Mouse (Mus musculus): ENCODE data around the gene Olfr479. TPM values are rescaled to one million over a fixed set of nuclear protein-coding genes. Genes with fewer than 3 reads are reported as not detected.
"Not testable (repeated sequence)": the region's sequence is repeated elsewhere in the genome, so short reads cannot be mapped to it uniquely, and the experiment has no call there.

The Olfr479 gene
- polyA plus RNA-seq (2015; fragmentation: Nextera tagmentation; extraction: Ambion mirVana), result not detected in 2 replicates

DNA sequence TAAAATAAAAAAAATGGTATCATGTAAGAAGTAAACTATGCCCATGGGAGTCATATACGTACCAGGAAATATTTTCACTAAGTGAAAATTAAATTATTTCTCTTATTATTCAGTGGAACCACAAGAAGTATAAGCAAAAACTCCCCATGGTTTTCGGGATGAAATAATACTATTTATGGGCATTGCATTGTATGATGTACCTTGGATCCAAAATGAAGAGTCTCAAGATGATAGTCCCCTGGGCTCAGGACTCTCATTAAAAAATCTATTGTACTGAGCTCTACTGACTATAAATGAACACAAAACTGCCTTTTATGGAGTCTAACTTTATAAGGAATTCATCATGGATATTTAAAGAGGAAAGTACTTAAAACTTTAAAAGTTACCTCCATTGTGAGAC is at the start of gene Olfr479:
Gene Olfr479 (plus strand): TSS at position 301 of the 400 bp plus-strand sequence.
- WGBS, result 90% methylated on average over 2 of the region's 2 CpGs
- ATAC-seq (replicated peaks), result no peak
- Histone ChIP-seq H3K9ac (replicated peaks) (no peak within 1 kb of the TSS), H3K4me2 (replicated peaks) (no peak within 1 kb of the TSS), H3K4me3 (no peak within 1 kb of the TSS), H3K27ac (replicated peaks) (no peak within 1 kb of the TSS), H3K9me3 (no peaks in the 10 kb centered on the region), H3K36me3 (no peaks in the 10 kb centered on the region), H3K4me1 (no peaks in the 10 kb centered on the region), H3K27me3 (no peaks in the 10 kb centered on the region)

- not testable (repeated sequence) for H3K27ac ChIP-seq (replicated peaks); H3K4me2 ChIP-seq (replicated peaks); H3K36me3 ChIP-seq; H3K27me3 ChIP-seq; H3K4me3 ChIP-seq; H3K4me1 ChIP-seq; ATAC-seq (replicated peaks); H3K9ac ChIP-seq (replicated peaks); H3K9me3 ChIP-seq
These were observed 36.2 kb upstream of the Olfr479 start for GRCm38 (mm10) chr7:108014256-108014655.

DNA sequence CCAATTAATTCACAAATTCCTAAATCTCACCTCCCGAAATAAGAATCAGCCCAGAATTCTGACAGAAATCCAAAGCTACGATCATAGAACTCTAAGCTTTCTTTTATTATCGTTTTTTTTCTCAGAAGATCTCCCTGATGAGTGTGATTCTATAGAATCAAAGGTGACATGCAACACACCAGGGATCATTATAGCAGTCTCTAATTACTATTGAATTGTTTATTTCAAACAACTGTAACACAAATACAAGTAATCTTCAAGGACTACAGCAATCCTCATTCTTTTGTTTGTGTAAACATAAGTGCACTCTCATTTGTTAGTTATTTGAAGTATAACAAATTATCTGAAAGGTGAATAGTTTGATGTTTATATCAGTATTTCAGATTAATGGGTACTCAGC is 16.6 kb upstream of the Olfr479 start, which contains the start of gene Olfr478:
Gene Olfr478 (minus strand): TSS at position 101 of the 400 bp plus-strand sequence.
- ATAC-seq (replicated peaks), result no peak
- Histone ChIP-seq H3K27ac (replicated peaks) (no peak within 1 kb of the TSS), H3K36me3 (no peaks in the 10 kb centered on the region), H3K4me3 (no peak within 1 kb of the TSS), H3K4me1 (no peaks in the 10 kb centered on the region), H3K9ac (replicated peaks) (no peak within 1 kb of the TSS), H3K4me2 (replicated peaks) (no peak within 1 kb of the TSS), H3K9me3 (no peaks in the 10 kb centered on the region), H3K27me3 (no peaks in the 10 kb centered on the region)
- WGBS, result 81% methylated on average over 3 of the region's 3 CpGs

- no peak within 1 kb of the TSS for H3K4me3 ChIP-seq
- no peaks in the 10 kb centered on the region for H3K36me3 ChIP-seq
- no peaks in the 10 kb centered on the region for H3K9me3 ChIP-seq
- H3K4me2 ChIP-seq (replicated peaks), result no peak within 1 kb of the TSS
- 90% methylated on average over 1 of the region's 1 CpGs for WGBS
- H3K27me3 ChIP-seq, result no peaks in the 10 kb centered on the region
- no peak for ATAC-seq (replicated peaks)
- no peak within 1 kb of the TSS for H3K9ac ChIP-seq (replicated peaks)
- H3K27ac ChIP-seq (replicated peaks), result no peak within 1 kb of the TSS
- no peaks in the 10 kb centered on the region for H3K4me1 ChIP-seq
These were observed 16.8 kb downstream of the Olfr479 start, which contains the start of gene Olfr480 for GRCm38 (mm10) chr7:108067246-108067645. Gene Olfr480 (minus strand): TSS chr7:108067346.

- H3K4me1 ChIP-seq, result no peaks in the 10 kb centered on the region
- no peak for ATAC-seq (replicated peaks)
These were observed 29.1 kb downstream of the Olfr479 start, which contains the start of gene Olfr481 for GRCm38 (mm10) chr7:108079555-108079954. Gene Olfr481 (plus strand): TSS chr7:108079855.

GRCm38 (mm10) chr7:108097486-108097885 is 47.0 kb downstream of the Olfr479 start, which contains the start of gene Olfr482:
Gene Olfr482 (minus strand): TSS chr7:108097586.
- Histone ChIP-seq H3K4me1 (no peaks in the 10 kb centered on the region), H3K4me3 (no peak within 1 kb of the TSS), H3K4me2 (replicated peaks) (no peak within 1 kb of the TSS), H3K27ac (replicated peaks) (no peak within 1 kb of the TSS), H3K27me3 (no peaks in the 10 kb centered on the region), H3K9me3 (no peaks in the 10 kb centered on the region), H3K9ac (replicated peaks) (no peak within 1 kb of the TSS), H3K36me3 (no peaks in the 10 kb centered on the region)
- 93% methylated on average over 1 of the region's 1 CpGs for WGBS
- ATAC-seq (replicated peaks), result no peak

More at GRCm38 (mm10) chr7:108079555-108079954, 29.1 kb downstream of the Olfr479 start, which contains the start of gene Olfr481:
- Histone ChIP-seq H3K9me3 (no peaks in the 10 kb centered on the region), H3K27ac (replicated peaks) (no peak within 1 kb of the TSS), H3K4me3 (no peak within 1 kb of the TSS), H3K36me3 (no peaks in the 10 kb centered on the region), H3K27me3 (no peaks in the 10 kb centered on the region), H3K9ac (replicated peaks) (no peak within 1 kb of the TSS), H3K4me2 (replicated peaks) (no peak within 1 kb of the TSS)

GRCm38 (mm10) chr7:108100549-108100948 is 50.1 kb downstream of the Olfr479 start, which contains the start of gene Olfr483:
Gene Olfr483 (plus strand): TSS chr7:108100849.
- Histone ChIP-seq H3K36me3 (no peaks in the 10 kb centered on the region), H3K4me2 (replicated peaks) (no peak within 1 kb of the TSS), H3K9ac (replicated peaks) (no peak within 1 kb of the TSS), H3K9me3 (no peaks in the 10 kb centered on the region), H3K27ac (replicated peaks) (no peak within 1 kb of the TSS), H3K27me3 (no peaks in the 10 kb centered on the region), H3K4me3 (no peak within 1 kb of the TSS), H3K4me1 (no peaks in the 10 kb centered on the region)
- ATAC-seq (replicated peaks), result no peak
- 83% methylated on average over 1 of the region's 1 CpGs for WGBS

Other genes starting within 250 kb of the Olfr479 start
- gene Ovch2, start 249.5 kb upstream of the Olfr479 start, polyA plus RNA-seq (2015; fragmentation: Nextera tagmentation; extraction: Ambion mirVana), result not detected in 2 replicates
- gene Olfr467, start 238.4 kb upstream of the Olfr479 start, polyA plus RNA-seq (2015; fragmentation: Nextera tagmentation; extraction: Ambion mirVana), result not detected in 2 replicates
- not detected in 2 replicates for gene Olfr469, start 225.2 kb upstream of the Olfr479 start, polyA plus RNA-seq (2015; fragmentation: Nextera tagmentation; extraction: Ambion mirVana)
- gene Olfr470, start 203.2 kb upstream of the Olfr479 start, polyA plus RNA-seq (2015; fragmentation: Nextera tagmentation; extraction: Ambion mirVana), result not detected in 2 replicates
- not detected in 2 replicates for gene Olfr472, start 152.8 kb upstream of the Olfr479 start, polyA plus RNA-seq (2015; fragmentation: Nextera tagmentation; extraction: Ambion mirVana)
- not detected in 2 replicates for gene Olfr473, start 120.2 kb upstream of the Olfr479 start, polyA plus RNA-seq (2015; fragmentation: Nextera tagmentation; extraction: Ambion mirVana)
- gene Olfr474, start 96.0 kb upstream of the Olfr479 start, polyA plus RNA-seq (2015; fragmentation: Nextera tagmentation; extraction: Ambion mirVana), result not detected in 2 replicates
- gene Olfr476, start 85.9 kb upstream of the Olfr479 start, polyA plus RNA-seq (2015; fragmentation: Nextera tagmentation; extraction: Ambion mirVana), result not detected in 2 replicates
- not detected in 2 replicates for gene Olfr477, start 64.0 kb upstream of the Olfr479 start, polyA plus RNA-seq (2015; fragmentation: Nextera tagmentation; extraction: Ambion mirVana)
- gene Olfr478, start 16.7 kb upstream of the Olfr479 start, polyA plus RNA-seq (2015; fragmentation: Nextera tagmentation; extraction: Ambion mirVana), result not detected in 2 replicates
- gene Olfr480, start 16.7 kb downstream of the Olfr479 start, polyA plus RNA-seq (2015; fragmentation: Nextera tagmentation; extraction: Ambion mirVana), result not detected in 2 replicates
- not detected in 2 replicates for gene Olfr481, start 29.2 kb downstream of the Olfr479 start, polyA plus RNA-seq (2015; fragmentation: Nextera tagmentation; extraction: Ambion mirVana)
- gene Olfr482, start 46.9 kb downstream of the Olfr479 start, polyA plus RNA-seq (2015; fragmentation: Nextera tagmentation; extraction: Ambion mirVana), result 0.08 and 0.09 TPM in 2 replicates
- not detected in 2 replicates for gene Olfr483, start 50.2 kb downstream of the Olfr479 start, polyA plus RNA-seq (2015; fragmentation: Nextera tagmentation; extraction: Ambion mirVana)
- gene Olfr484, start 76.8 kb downstream of the Olfr479 start, polyA plus RNA-seq (2015; fragmentation: Nextera tagmentation; extraction: Ambion mirVana), result not detected in 2 replicates
- not detected in 2 replicates for gene Olfr485, start 109.2 kb downstream of the Olfr479 start, polyA plus RNA-seq (2015; fragmentation: Nextera tagmentation; extraction: Ambion mirVana)
- gene Olfr486, start 122.0 kb downstream of the Olfr479 start, polyA plus RNA-seq (2015; fragmentation: Nextera tagmentation; extraction: Ambion mirVana), result not detected in 2 replicates
- gene Olfr487, start 163.9 kb downstream of the Olfr479 start, polyA plus RNA-seq (2015; fragmentation: Nextera tagmentation; extraction: Ambion mirVana), result not detected in 2 replicates
- not detected in 2 replicates for gene Olfr488, start 207.7 kb downstream of the Olfr479 start, polyA plus RNA-seq (2015; fragmentation: Nextera tagmentation; extraction: Ambion mirVana)
- not detected in 2 replicates for gene Olfr490, start 238.2 kb downstream of the Olfr479 start, polyA plus RNA-seq (2015; fragmentation: Nextera tagmentation; extraction: Ambion mirVana)